Mouse (Mus musculus): ENCODE data around the gene Slc35d3. TPM values are rescaled to one million over a fixed set of nuclear protein-coding genes. Genes with fewer than 3 reads are reported as not detected.

The Slc35d3 gene
- polyA plus RNA-seq (2017; shearing (Covaris generic)): 0.13 TPM

DNA sequence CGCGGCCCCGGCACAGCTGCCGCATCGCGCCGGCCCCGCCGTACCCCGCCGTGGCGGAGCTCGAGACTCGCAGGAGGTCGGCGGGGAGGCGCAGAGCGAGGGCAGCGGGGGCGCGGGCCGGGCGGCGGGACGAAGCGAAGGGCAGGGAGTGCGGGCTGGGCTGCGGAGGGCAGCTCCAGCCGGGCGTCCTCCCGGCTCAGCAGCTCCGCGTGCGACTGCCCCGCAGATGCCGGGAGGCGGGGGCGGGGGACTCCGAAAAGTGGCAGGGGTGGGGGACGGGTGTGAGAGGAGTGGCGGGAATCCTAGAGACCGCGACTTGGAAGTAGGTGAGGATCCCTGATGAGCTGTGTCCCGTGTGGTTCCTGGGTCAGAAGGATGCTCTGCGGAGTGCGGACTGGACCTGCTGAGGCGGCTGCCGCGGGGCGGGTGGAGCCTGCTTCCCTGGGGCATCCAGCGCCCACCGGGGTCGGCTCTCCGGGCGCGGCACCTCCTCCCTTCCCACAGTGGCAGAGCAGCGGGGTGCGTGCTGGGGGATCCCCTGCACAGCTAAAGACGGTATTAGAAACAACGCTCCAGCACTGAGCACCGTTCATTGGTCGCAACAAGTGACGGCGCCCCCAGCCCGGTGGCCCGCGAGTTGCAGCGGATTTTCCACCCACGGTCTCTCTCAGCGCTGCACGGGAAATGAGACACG is at the start of gene Slc35d3:
Gene Slc35d3 (minus strand): TSS at position 462 of the 694 bp plus-strand sequence.

Other genes starting within 250 kb of the Slc35d3 start
- 0.12 TPM for gene Il22ra2, start 229.5 kb downstream of the Slc35d3 start, polyA plus RNA-seq (2017; shearing (Covaris generic))
- gene Il20ra, start 138.9 kb downstream of the Slc35d3 start, polyA plus RNA-seq (2017; shearing (Covaris generic)): not detected
- 24.6 TPM for gene Pex7, start 56.2 kb upstream of the Slc35d3 start, polyA plus RNA-seq (2017; shearing (Covaris generic))
- gene Map3k5, start 83.0 kb upstream of the Slc35d3 start, polyA plus RNA-seq (2017; shearing (Covaris generic)): 38.1 TPM